Mouse (Mus musculus) left cerebral cortex, postnatal 4 days (tissue): ENCODE measurements around the gene Hoxc10. TPM values are rescaled to one million over a fixed set of nuclear protein-coding genes. Genes with fewer than 3 reads are reported as not detected.

Experiments
- DNase-seq: peaks from one replicate; pipeline ENCODE4 v3.0.0-alpha.2; 2022
- intact Hi-C: fragments of 180-260 bp; cut with DNase I; formaldehyde crosslinking; loops from one replicate; pipeline ENCODE4 v1.15.1; 2025
- total RNA-seq, 2 experiments: library from RNA; stranded (reverse); gene quantifications; 2 replicates each; pipeline ENCODE4 v1.2.3; 2021

Hoxc10 gene
- total RNA-seq: not detected

- intact Hi-C loops: no loop called here
- DNase-seq: no peak
Observed at GRCm38 (mm10) chr15:102966776-102967311, at the start of gene Hoxc10. Gene Hoxc10, plus strand, starts transcription at chr15:102966796.

- intact Hi-C loops: no loop called here
Observed at GRCm38 (mm10) chr15:102917972-102918572, 48.5 kb upstream of the Hoxc10 start.

GRCm38 (mm10) chr15:102918611-102919265 lies 47.9 kb upstream of the Hoxc10 start:
- intact Hi-C loops: no loop called here
- no peak for DNase-seq

More at GRCm38 (mm10) chr15:102917972-102918572, 48.5 kb upstream of the Hoxc10 start:
- no peak for DNase-seq

GRCm38 (mm10) chr15:102919336-102920180 lies 47.0 kb upstream of the Hoxc10 start:
- no peak for DNase-seq
- intact Hi-C loops: no loop called here

- intact Hi-C loops: no loop called here
- no peak for DNase-seq
Observed at GRCm38 (mm10) chr15:102920619-102921018, 46.0 kb upstream of the Hoxc10 start.

- DNase-seq: no peak
- intact Hi-C loops: no loop called here
Observed at GRCm38 (mm10) chr15:102921053-102922011, 45.3 kb upstream of the Hoxc10 start, which contains the start of gene Hoxc13. Gene Hoxc13, plus strand, starts transcription at chr15:102921103.

GRCm38 (mm10) chr15:102922012-102922362 lies 44.6 kb upstream of the Hoxc10 start:
- intact Hi-C loops: no loop called here
- no peak for DNase-seq

GRCm38 (mm10) chr15:102922636-102923500 lies 43.7 kb upstream of the Hoxc10 start:
- intact Hi-C loops: no loop called here
- DNase-seq: no peak

GRCm38 (mm10) chr15:102927032-102927645 lies 39.5 kb upstream of the Hoxc10 start:
- no peak for DNase-seq
- intact Hi-C loops: no loop called here

GRCm38 (mm10) chr15:102931706-102932358 lies 34.8 kb upstream of the Hoxc10 start:
- DNase-seq: no peak
- intact Hi-C loops: no loop called here

- no peak for DNase-seq
- intact Hi-C loops: no loop called here
Observed at GRCm38 (mm10) chr15:102934438-102934837, 32.2 kb upstream of the Hoxc10 start.

- intact Hi-C loops: no loop called here
- DNase-seq: no peak
Observed at GRCm38 (mm10) chr15:102934897-102935296, 31.7 kb upstream of the Hoxc10 start.

GRCm38 (mm10) chr15:102936279-102936972 lies 30.2 kb upstream of the Hoxc10 start, which contains the start of gene Hoxc12:
Gene Hoxc12, plus strand, starts transcription at chr15:102936757.
- intact Hi-C loops: no loop called here
- no peak for DNase-seq

- intact Hi-C loops: no loop called here
Observed at GRCm38 (mm10) chr15:102937036-102937666, 29.4 kb upstream of the Hoxc10 start.

GRCm38 (mm10) chr15:102939256-102940155 lies 27.1 kb upstream of the Hoxc10 start:
- no peak for DNase-seq
- intact Hi-C loops: no loop called here

More at GRCm38 (mm10) chr15:102937036-102937666, 29.4 kb upstream of the Hoxc10 start:
- DNase-seq: no peak
